Mouse (Mus musculus) CH12.LX (cell line): ENCODE measurements around the gene Bcl2l11. TPM values are rescaled to one million over a fixed set of nuclear protein-coding genes. Genes with fewer than 3 reads are reported as not detected.

Experiments used
- DNase-seq: peaks from one replicate; pipeline ENCODE4 v3.0.0-alpha.2; 2013; ENCODE audit errors: extremely low read depth
- H3K27ac ChIP-seq: 2 replicates; pipeline ENCODE4 v1.5.1; 2012; ENCODE audit warnings: low read depth, mild to moderate bottlenecking, control low read depth, moderate library complexity; ENCODE audit not compliant: insufficient read depth
- H3K27me3 ChIP-seq: replicated peaks from 2 replicates; pipeline ENCODE3; 2012; ENCODE audit warnings: inconsistent platforms
- H3K36me3 ChIP-seq, 2 experiments: replicated peaks in 1 of 2; 2 replicates each; pipeline versions ENCODE3 to v1.6.1; 2012; ENCODE audit warnings: inconsistent platforms in 1 of 2, low read length in 1 of 2, mild to moderate bottlenecking in 1 of 2, mixed read lengths in 1 of 2, moderate library complexity in 1 of 2; ENCODE audit not compliant: control insufficient read depth in 1 of 2, insufficient read depth in 1 of 2
- H3K4me1 ChIP-seq, 2 experiments: 2 replicates each; pipeline ENCODE4 v1.6.1; 2012; ENCODE audit warnings: inconsistent platforms in 1 of 2, moderate library complexity in 1 of 2; ENCODE audit not compliant: insufficient read depth in 2 of 2, control insufficient read depth in 1 of 2
- H3K4me2 ChIP-seq: 2 replicates; pipeline ENCODE4 v1.6.1; 2012; ENCODE audit warnings: low read depth, mild to moderate bottlenecking, control low read depth; ENCODE audit not compliant: poor library complexity, insufficient read depth, severe bottlenecking
- H3K4me3 ChIP-seq, 3 experiments: fragments of 150-350 bp in 1 of 3; sonication (generic) in 1 of 3; replicated peaks in 1 of 3; 2 replicates each; pipeline versions ENCODE3 to v1.5.1; 2011 to 2012; ENCODE audit warnings: low read depth in 2 of 3, low read length in 2 of 3, mild to moderate bottlenecking in 2 of 3, moderate library complexity in 2 of 3, control low read depth in 1 of 3, improper control_type of control experiment in 1 of 3, inconsistent platforms in 1 of 3, mixed read lengths in 1 of 3; ENCODE audit not compliant: poor library complexity in 1 of 3
- H3K79me2 ChIP-seq: replicated peaks from 2 replicates; pipeline ENCODE4 v1.6.1; 2012; ENCODE audit warnings: mild to moderate bottlenecking, moderate library complexity; ENCODE audit not compliant: control insufficient read depth, poor library complexity, insufficient read depth, severe bottlenecking; ENCODE audit errors: extremely low read depth
- H3K9ac ChIP-seq: 2 replicates; pipeline ENCODE4 v1.6.1; 2012; ENCODE audit warnings: low read depth, mild to moderate bottlenecking, control low read depth, moderate library complexity; ENCODE audit not compliant: insufficient read depth
- H3K9me3 ChIP-seq: replicated peaks from 2 replicates; pipeline ENCODE3; 2012; ENCODE audit warnings: low read length, inconsistent platforms, mixed read lengths
- BHLHE40 ChIP-seq: IDR thresholded peaks from 2 replicates; pipeline ENCODE4 v1.6.1; 2011; ENCODE audit warnings: mild to moderate bottlenecking, low read depth, low read length, improper control_type of control experiment
- CHD1 ChIP-seq: IDR thresholded peaks from 2 replicates; pipeline ENCODE4 v1.6.1; 2012; ENCODE audit warnings: low read depth, low read length, improper control_type of control experiment, inconsistent platforms
- CHD2 ChIP-seq: IDR thresholded peaks from 2 replicates; pipeline ENCODE4 v1.6.1; 2011; ENCODE audit warnings: low read length, improper control_type of control experiment
- CTCF ChIP-seq, 2 experiments: IDR thresholded peaks in 1 of 2; conservative IDR thresholded peaks in 1 of 2; 2 replicates each; pipeline ENCODE4 v1.5.1; 2011 to 2012; ENCODE audit warnings: low read depth in 2 of 2, low read length in 2 of 2, improper control_type of control experiment in 1 of 2, inconsistent platforms in 1 of 2, mild to moderate bottlenecking in 1 of 2, moderate library complexity in 1 of 2
- E2F4 ChIP-seq: IDR thresholded peaks from 2 replicates; pipeline ENCODE4 v1.6.1; 2011; ENCODE audit warnings: low read depth, low read length, improper control_type of control experiment; ENCODE audit not compliant: insufficient replicate concordance
- ELF1 ChIP-seq: IDR thresholded peaks from 2 replicates; pipeline ENCODE4 v1.6.1; 2014; ENCODE audit warnings: low read depth, mild to moderate bottlenecking, inconsistent platforms, low read length, improper control_type of control experiment
- EP300 ChIP-seq: IDR thresholded peaks from 2 replicates; pipeline ENCODE4 v1.6.1; 2011; ENCODE audit warnings: low read length, improper control_type of control experiment
- ETS1 ChIP-seq: conservative IDR thresholded peaks from 2 replicates; pipeline ENCODE4 v1.6.1; 2012; ENCODE audit warnings: low read depth, mild to moderate bottlenecking, inconsistent platforms, low read length, improper control_type of control experiment, moderate library complexity
- GABPA ChIP-seq: IDR thresholded peaks from 2 replicates; pipeline ENCODE4 v1.6.1; 2012; ENCODE audit warnings: low read depth, low read length, improper control_type of control experiment, inconsistent platforms; ENCODE audit not compliant: insufficient replicate concordance
- HCFC1 ChIP-seq: IDR thresholded peaks from 2 replicates; pipeline ENCODE4 v1.6.1; 2012; ENCODE audit warnings: low read depth, mild to moderate bottlenecking, inconsistent platforms, low read length, improper control_type of control experiment
- IRF4 ChIP-seq: IDR thresholded peaks from 2 replicates; pipeline ENCODE4 v1.6.1; 2014; ENCODE audit warnings: low read depth, mild to moderate bottlenecking, inconsistent platforms, low read length, improper control_type of control experiment
- JUN ChIP-seq: IDR thresholded peaks from 2 replicates; pipeline ENCODE4 v1.6.1; 2011; ENCODE audit warnings: low read depth, mild to moderate bottlenecking, low read length, improper control_type of control experiment, moderate library complexity; ENCODE audit not compliant: insufficient read depth
- JUND ChIP-seq: conservative IDR thresholded peaks from 2 replicates; pipeline ENCODE4 v1.6.1; 2011; ENCODE audit warnings: low read depth, low read length, improper control_type of control experiment
- KAT2A ChIP-seq: IDR thresholded peaks from 2 replicates; pipeline ENCODE4 v1.6.1; 2012; ENCODE audit warnings: low read length, improper control_type of control experiment, inconsistent platforms; ENCODE audit not compliant: insufficient replicate concordance
- MAFK ChIP-seq: IDR thresholded peaks from 2 replicates; pipeline ENCODE4 v1.6.1; 2011; ENCODE audit warnings: low read length, improper control_type of control experiment; ENCODE audit not compliant: insufficient replicate concordance
- MAX ChIP-seq: IDR thresholded peaks from 2 replicates; pipeline ENCODE4 v1.6.1; 2011; ENCODE audit warnings: low read length, improper control_type of control experiment
- MAZ ChIP-seq: IDR thresholded peaks from 2 replicates; pipeline ENCODE4 v1.6.1; 2012; ENCODE audit warnings: low read depth, mild to moderate bottlenecking, inconsistent platforms, low read length, improper control_type of control experiment, moderate library complexity
- MEF2A ChIP-seq: IDR thresholded peaks from 2 replicates; pipeline ENCODE4 v1.6.1; 2014; ENCODE audit warnings: low read depth, mild to moderate bottlenecking, inconsistent platforms, low read length, improper control_type of control experiment, borderline replicate concordance
- MXI1 ChIP-seq: IDR thresholded peaks from 2 replicates; pipeline ENCODE4 v1.6.1; 2011; ENCODE audit warnings: mild to moderate bottlenecking, low read depth, low read length, improper control_type of control experiment
- MYC ChIP-seq: IDR thresholded peaks from 2 replicates; pipeline ENCODE4 v1.6.1; 2011; ENCODE audit warnings: low read depth, mild to moderate bottlenecking, improper control_type of control experiment, low read length
- NELFE ChIP-seq: IDR thresholded peaks from 2 replicates; pipeline ENCODE4 v1.6.1; 2011; ENCODE audit warnings: low read depth, low read length, improper control_type of control experiment
- NRF1 ChIP-seq: IDR thresholded peaks from 2 replicates; pipeline ENCODE4 v1.6.1; 2014; ENCODE audit warnings: low read depth, mild to moderate bottlenecking, inconsistent platforms, low read length, improper control_type of control experiment, moderate library complexity
- PAX5 ChIP-seq: IDR thresholded peaks from 2 replicates; pipeline ENCODE4 v1.6.1; 2012; ENCODE audit warnings: low read length, inconsistent platforms, mixed read lengths
- POLR2A ChIP-seq: IDR thresholded peaks from 2 replicates; pipeline ENCODE4 v1.6.1; 2011; ENCODE audit warnings: low read depth, mild to moderate bottlenecking, improper control_type of control experiment, low read length
- POLR2AphosphoS2 ChIP-seq: IDR thresholded peaks from 2 replicates; pipeline ENCODE4 v1.6.1; 2011; ENCODE audit warnings: low read depth, low read length, improper control_type of control experiment
- RAD21 ChIP-seq: IDR thresholded peaks from 2 replicates; pipeline ENCODE4 v1.6.1; 2011; ENCODE audit warnings: low read depth, mild to moderate bottlenecking, low read length, improper control_type of control experiment, moderate library complexity
- RCOR1 ChIP-seq: conservative IDR thresholded peaks from 2 replicates; pipeline ENCODE4 v1.6.1; 2012; ENCODE audit warnings: low read depth, mild to moderate bottlenecking, inconsistent platforms, low read length, improper control_type of control experiment
- SIN3A ChIP-seq: IDR thresholded peaks from 2 replicates; pipeline ENCODE4 v1.6.1; 2012; ENCODE audit warnings: low read length, improper control_type of control experiment, inconsistent platforms
- SMC3 ChIP-seq: IDR thresholded peaks from 2 replicates; pipeline ENCODE4 v1.6.1; 2011; ENCODE audit warnings: low read depth, low read length, improper control_type of control experiment
- TBP ChIP-seq: conservative IDR thresholded peaks from 2 replicates; pipeline ENCODE4 v1.6.1; 2011; ENCODE audit warnings: low read depth, low read length, improper control_type of control experiment
- TCF12 ChIP-seq: IDR thresholded peaks from 2 replicates; pipeline ENCODE4 v1.6.1; 2014; ENCODE audit warnings: low read depth, mild to moderate bottlenecking, inconsistent platforms, low read length, improper control_type of control experiment
- UBTF ChIP-seq: IDR thresholded peaks from 2 replicates; pipeline ENCODE4 v1.6.1; 2012; ENCODE audit warnings: low read depth, mild to moderate bottlenecking, inconsistent platforms, low read length, improper control_type of control experiment, moderate library complexity
- USF1 ChIP-seq: IDR thresholded peaks from 2 replicates; pipeline ENCODE4 v1.6.1; 2014; ENCODE audit warnings: low read depth, mild to moderate bottlenecking, inconsistent platforms, low read length, improper control_type of control experiment
- USF2 ChIP-seq: conservative IDR thresholded peaks from 2 replicates; pipeline ENCODE4 v1.6.1; 2011; ENCODE audit warnings: low read depth, low read length, improper control_type of control experiment
- ZC3H11A ChIP-seq: IDR thresholded peaks from 2 replicates; pipeline ENCODE4 v1.6.1; 2012; ENCODE audit warnings: low read depth, mild to moderate bottlenecking, inconsistent platforms, low read length, improper control_type of control experiment
- ZKSCAN1 ChIP-seq: IDR thresholded peaks from 2 replicates; pipeline ENCODE4 v1.6.1; 2012; ENCODE audit warnings: low read depth, inconsistent platforms, low read length, improper control_type of control experiment, borderline replicate concordance
- ZMIZ1 ChIP-seq: IDR thresholded peaks from 2 replicates; pipeline ENCODE4 v1.6.1; 2012; ENCODE audit warnings: low read depth, mild to moderate bottlenecking, inconsistent platforms, low read length, improper control_type of control experiment
- ZNF384 ChIP-seq: IDR thresholded peaks from 2 replicates; pipeline ENCODE4 v1.6.1; 2012; ENCODE audit warnings: low read depth, low read length, improper control_type of control experiment, inconsistent platforms
- dilution Hi-C: fragments of 300-500 bp; cut with MboI; formaldehyde crosslinking; loops from 2 replicates; pipeline ENCODE4 v1.14.3; 2020; ENCODE audit warnings: low sequenced_read_pairs; ENCODE audit not compliant: extremely low pct_unique_long_range_greater_than_20kb, extremely low pct_ligation_motif_present
- in situ Hi-C: fragments of 300-500 bp; cut with MboI; formaldehyde crosslinking; loops from 3 replicates; pipeline ENCODE4 v1.14.3; 2019; ENCODE audit warnings: low sequenced_read_pairs, low pct_ligation_motif_present, low pct_unique_long_range_greater_than_20kb, mixed read lengths
- polyA plus RNA-seq: library from polyadenylated mRNA; unstranded; fragments of >175 nt; gene quantifications from 2 replicates; pipeline ENCODE4 v1.2.1, GENCODE M21; 2012; ENCODE audit warnings: low read depth; ENCODE audit not compliant: insufficient read length
- total RNA-seq, 2 experiments: library from RNA; depleted of rRNA; stranded (reverse); fragments of 300-350 nt in 1 of 2; fragments of >200 nt in 1 of 2; gene quantifications; 2 replicates each; pipeline ENCODE4 v1.2.3; 2012 to 2014

The Bcl2l11 gene
- total and polyA plus RNA-seq, 3 experiments, result 7.8 to 24.6 (median 11.6) TPM

GRCm38 (mm10) chr2:128094602-128095001 lies 31.2 kb upstream of the Bcl2l11 start:
- H3K4me3 ChIP-seq, result no peak overlapping the region
- DNase-seq, result peak; percentile 70
- no peak overlapping the region for H3K9ac ChIP-seq
- dilution Hi-C loops, result no loop called here
- no peaks in the 10 kb centered on the region for H3K79me2 ChIP-seq
- H3K27me3 ChIP-seq, result no peaks in the 10 kb centered on the region
- in situ Hi-C loops, result loop anchor here (25.0 kb wide), 1 partner anchor 207 kb away; no protein-coding TSS in a partner anchor
- TF ChIP-seq RAD21 (no peak; the same call in 1 of the 2 replicates), E2F4 (no peak), CHD1 (no peak), SIN3A (no peak), ZKSCAN1 (peak; percentile 44), GABPA (no peak), TCF12 (peak; percentile 93), TBP (no peak), JUND (peak; percentile 92), CTCF (conservative IDR thresholded peaks at IDR 0.05 in 1 of 2, IDR thresholded peaks at IDR 0.05 in 1 of 2; ENCODE audit: low read depth in 2 of 2, low read length in 2 of 2) (no peak), ZMIZ1 (no peak), POLR2AphosphoS2 (no peak), HCFC1 (no peak), UBTF (no peak), ZNF384 (peak; percentile 69), MAZ (no peak), NRF1 (no peak), ETS1 (peak; percentile 83), SMC3 (no peak), MYC (no peak), USF1 (no peak), JUN (peak; percentile 67; the same call in 1 of the 2 replicates), PAX5 (no peak), IRF4 (peak; percentile 91), CHD2 (peak; percentile 59; the same call in 1 of the 2 replicates), RCOR1 (0 out of 2 replicates have a peak, but pooled peaks have one; percentile 41), USF2 (no peak), MXI1 (0 out of 2 replicates have a peak, but pooled peaks have one; percentile 19), MAFK (no peak), BHLHE40 (peak; percentile 74), ZC3H11A (no peak), MEF2A (peak; percentile 57; the same call in 1 of the 2 replicates), EP300 (peak; percentile 89), MAX (no peak), NELFE (no peak), POLR2A (no peak), ELF1 (no peak), KAT2A (no peak)
- H3K27ac ChIP-seq, result peak overlapping the region; percentile 11; the same call in 1 of the 2 replicates
- no peaks in the 10 kb centered on the region for H3K36me3 ChIP-seq
- no peaks in the 10 kb centered on the region for H3K9me3 ChIP-seq
- peak overlapping the region; percentile 16; the same call in 1 of the 2 replicates for H3K4me2 ChIP-seq
- H3K4me1 ChIP-seq, result peaks cover 40 to 84% of the 10 kb centered on the region in 2 experiments
